Mouse (Mus musculus): ENCODE data around the gene Dag1.

GRCm38 (mm10) chr9:108185786-108186185 lies 78.0 kb downstream of the Dag1 start:
- no peak for TF ChIP-seq POLR2A (IDR thresholded peaks at IDR 0.05; ENCODE audit: borderline replicate concordance, extremely low read depth, insufficient read depth, insufficient read length, poor library complexity, severe bottlenecking)
- no peak for TF ChIP-seq CTCF (IDR thresholded peaks at IDR 0.05; ENCODE audit: borderline replicate concordance, extremely low read depth, insufficient read depth, insufficient read length)

Measured in brain, embryonic 14.5 days (tissue).